Mouse (Mus musculus): ENCODE results near the gene Ggnbp2.

- no peak for TF ChIP-seq CTCF (IDR thresholded peaks at IDR 0.05)
- TF ChIP-seq POLR2A (IDR thresholded peaks at IDR 0.05; ENCODE audit: insufficient read depth, low read depth, low read length): no peak
Observed at GRCm38 (mm10) chr11:84825261-84825807, 45.3 kb downstream of the Ggnbp2 start.

Measured in heart, adult 2 months (tissue).